Mouse (Mus musculus): ENCODE data around the gene Defb23.

GRCm38 (mm10) chr2:152481726-152482125 lies 17.3 kb upstream of the Defb23 start:
- TF ChIP-seq CTCF (IDR thresholded peaks at IDR 0.05; ENCODE audit: low read depth, low read length) (no peak), EP300 (IDR thresholded peaks at IDR 0.05; ENCODE audit: insufficient read depth, low read depth, low read length) (no peak), POLR2A (IDR thresholded peaks at IDR 0.05; ENCODE audit: insufficient read depth, low read length) (no peak)

All from ES-Bruce4 (cell line).